Mouse (Mus musculus): Measurements from ENCODE around the gene Rpl23. TPM values are rescaled to one million over a fixed set of nuclear protein-coding genes. Genes with fewer than 3 reads are reported as not detected.

Rpl23 gene
- polyA plus RNA-seq, 1 experiment: 1,391 TPM

- Histone ChIP-seq H3K79me2 (ENCODE audit: control insufficient read depth, insufficient read depth) (peaks cover 25% of the 10 kb centered on the region), H3K79me3 (ENCODE audit: low read depth) (peaks cover 18% of the 10 kb centered on the region), H3K4me3 (ENCODE audit: insufficient read depth, poor library complexity, severe bottlenecking) (no peak overlapping the region), H3K36me3 (ENCODE audit: control insufficient read depth, insufficient read depth) (peaks cover 54% of the 10 kb centered on the region), H3K27me3 (ENCODE audit: control insufficient read depth, insufficient read depth, insufficient read length) (no peaks in the 10 kb centered on the region), H3ac (ENCODE audit: control insufficient read depth, insufficient read length, low read depth) (no peak overlapping the region)
- TF ChIP-seq CTCF (IDR thresholded peaks at IDR 0.05; ENCODE audit: control insufficient read depth, insufficient read depth, insufficient read length) (no peak), FOSL1 (IDR thresholded peaks at IDR 0.05; ENCODE audit: insufficient read depth, low read length, poor library complexity, severe bottlenecking) (no peak), MAX (IDR thresholded peaks at IDR 0.05) (no peak), USF1 (IDR thresholded peaks at IDR 0.05; ENCODE audit: low read depth) (no peak), CEBPB (IDR thresholded peaks at IDR 0.05; ENCODE audit: low read depth) (no peak), MYOG (IDR thresholded peaks at IDR 0.05; ENCODE audit: control insufficient read depth, extremely low read depth, insufficient read length) (no peak), MYOD1 (IDR thresholded peaks at IDR 0.05; ENCODE audit: control insufficient read depth, insufficient read length, low read depth) (no peak)
Observed at GRCm38 (mm10) chr11:97775186-97775585, 7.1 kb downstream of the Rpl23 start.

- Histone ChIP-seq H3K79me3 (ENCODE audit: low read depth) (no peaks in the 10 kb centered on the region), H3ac (ENCODE audit: control insufficient read depth, insufficient read length, low read depth) (no peak overlapping the region)
- TF ChIP-seq MAX (IDR thresholded peaks at IDR 0.05) (no peak), MYOD1 (IDR thresholded peaks at IDR 0.05; ENCODE audit: control insufficient read depth, insufficient read length, low read depth) (no peak), USF1 (IDR thresholded peaks at IDR 0.05; ENCODE audit: low read depth) (no peak), CTCF (IDR thresholded peaks at IDR 0.05; ENCODE audit: control insufficient read depth, insufficient read depth, insufficient read length) (no peak), CEBPB (IDR thresholded peaks at IDR 0.05; ENCODE audit: low read depth) (no peak), FOSL1 (IDR thresholded peaks at IDR 0.05; ENCODE audit: insufficient read depth, low read length, poor library complexity, severe bottlenecking) (no peak), MYOG (IDR thresholded peaks at IDR 0.05; ENCODE audit: control insufficient read depth, extremely low read depth, insufficient read length) (no peak)
Observed at GRCm38 (mm10) chr11:97771410-97771809, 10.8 kb downstream of the Rpl23 start.

GRCm38 (mm10) chr11:97769704-97770103, 12.5 kb downstream of the Rpl23 start:
- no peak overlapping the region for H3ac ChIP-seq (ENCODE audit: control insufficient read depth, insufficient read length, low read depth)
- peaks cover 16% of the 10 kb centered on the region for H3K79me3 ChIP-seq (ENCODE audit: low read depth)
- no peaks in the 10 kb centered on the region for H3K27me3 ChIP-seq (ENCODE audit: control insufficient read depth, insufficient read depth, insufficient read length)
- no peak overlapping the region for H3K4me3 ChIP-seq (ENCODE audit: insufficient read depth, poor library complexity, severe bottlenecking)
- peaks cover 17% of the 10 kb centered on the region for H3K79me2 ChIP-seq (ENCODE audit: control insufficient read depth, insufficient read depth)
- TF ChIP-seq CTCF (IDR thresholded peaks at IDR 0.05; ENCODE audit: control insufficient read depth, insufficient read depth, insufficient read length): no peak
- TF ChIP-seq FOSL1 (IDR thresholded peaks at IDR 0.05; ENCODE audit: insufficient read depth, low read length, poor library complexity, severe bottlenecking): no peak
- TF ChIP-seq MAX (IDR thresholded peaks at IDR 0.05): no peak
- TF ChIP-seq USF1 (IDR thresholded peaks at IDR 0.05; ENCODE audit: low read depth): no peak
- no peak for TF ChIP-seq MYOG (IDR thresholded peaks at IDR 0.05; ENCODE audit: control insufficient read depth, extremely low read depth, insufficient read length)
- no peak for TF ChIP-seq MYOD1 (IDR thresholded peaks at IDR 0.05; ENCODE audit: control insufficient read depth, insufficient read length, low read depth)
- no peak for TF ChIP-seq CEBPB (IDR thresholded peaks at IDR 0.05; ENCODE audit: low read depth)
- H3K36me3 ChIP-seq (ENCODE audit: control insufficient read depth, insufficient read depth): no peaks in the 10 kb centered on the region

More at GRCm38 (mm10) chr11:97771410-97771809, 10.8 kb downstream of the Rpl23 start:
- Histone ChIP-seq H3K27me3 (ENCODE audit: control insufficient read depth, insufficient read depth, insufficient read length) (no peaks in the 10 kb centered on the region), H3K4me3 (ENCODE audit: insufficient read depth, poor library complexity, severe bottlenecking) (no peak overlapping the region), H3K79me2 (ENCODE audit: control insufficient read depth, insufficient read depth) (no peaks in the 10 kb centered on the region), H3K36me3 (ENCODE audit: control insufficient read depth, insufficient read depth) (peaks cover 17% of the 10 kb centered on the region)

GRCm38 (mm10) chr11:97766154-97766881, 15.9 kb downstream of the Rpl23 start, which contains the start of gene Cwc25:
Gene Cwc25 (minus strand): TSS chr11:97766556.
- Histone ChIP-seq H3K4me3 (ENCODE audit: insufficient read depth, poor library complexity, severe bottlenecking) (peak within 1 kb of the TSS; percentile 98), H3ac (ENCODE audit: control insufficient read depth, insufficient read length, low read depth) (peak within 1 kb of the TSS; percentile 86), H3K27me3 (ENCODE audit: control insufficient read depth, insufficient read depth, insufficient read length) (no peaks in the 10 kb centered on the region), H3K79me3 (ENCODE audit: low read depth) (peaks cover 25% of the 10 kb centered on the region), H3K79me2 (ENCODE audit: control insufficient read depth, insufficient read depth) (peaks cover 41% of the 10 kb centered on the region), H3K36me3 (ENCODE audit: control insufficient read depth, insufficient read depth) (peaks cover 22% of the 10 kb centered on the region)
- no peak for TF ChIP-seq MYOD1 (IDR thresholded peaks at IDR 0.05; ENCODE audit: control insufficient read depth, insufficient read length, low read depth)
- peak; percentile 82 for TF ChIP-seq USF1 (IDR thresholded peaks at IDR 0.05; ENCODE audit: low read depth)

- peaks cover 25% of the 10 kb centered on the region for H3K79me3 ChIP-seq (ENCODE audit: low read depth)
- H3K36me3 ChIP-seq (ENCODE audit: control insufficient read depth, insufficient read depth): peaks cover 63% of the 10 kb centered on the region
- no peak overlapping the region for H3K4me3 ChIP-seq (ENCODE audit: insufficient read depth, poor library complexity, severe bottlenecking)
- H3K27me3 ChIP-seq (ENCODE audit: control insufficient read depth, insufficient read depth, insufficient read length): no peaks in the 10 kb centered on the region
- no peak overlapping the region for H3ac ChIP-seq (ENCODE audit: control insufficient read depth, insufficient read length, low read depth)
- H3K79me2 ChIP-seq (ENCODE audit: control insufficient read depth, insufficient read depth): peaks cover 50% of the 10 kb centered on the region
- TF ChIP-seq MYOG (IDR thresholded peaks at IDR 0.05; ENCODE audit: control insufficient read depth, extremely low read depth, insufficient read length): no peak
- TF ChIP-seq CEBPB (IDR thresholded peaks at IDR 0.05; ENCODE audit: low read depth): no peak
- no peak for TF ChIP-seq CTCF (IDR thresholded peaks at IDR 0.05; ENCODE audit: control insufficient read depth, insufficient read depth, insufficient read length)
- TF ChIP-seq MAX (IDR thresholded peaks at IDR 0.05): no peak
- no peak for TF ChIP-seq USF1 (IDR thresholded peaks at IDR 0.05; ENCODE audit: low read depth)
- TF ChIP-seq FOSL1 (IDR thresholded peaks at IDR 0.05; ENCODE audit: insufficient read depth, low read length, poor library complexity, severe bottlenecking): no peak
- TF ChIP-seq MYOD1 (IDR thresholded peaks at IDR 0.05; ENCODE audit: control insufficient read depth, insufficient read length, low read depth): no peak
Observed at GRCm38 (mm10) chr11:97761638-97762037, 20.6 kb downstream of the Rpl23 start.

All from C2C12 (cell line).